Mouse (Mus musculus): ENCODE data around the gene Tank. TPM values are rescaled to one million over a fixed set of nuclear protein-coding genes. Genes with fewer than 3 reads are reported as not detected.

Gene Tank
- total and polyA plus RNA-seq, 2 experiments = 4.2 to 12.4 TPM

DNA sequence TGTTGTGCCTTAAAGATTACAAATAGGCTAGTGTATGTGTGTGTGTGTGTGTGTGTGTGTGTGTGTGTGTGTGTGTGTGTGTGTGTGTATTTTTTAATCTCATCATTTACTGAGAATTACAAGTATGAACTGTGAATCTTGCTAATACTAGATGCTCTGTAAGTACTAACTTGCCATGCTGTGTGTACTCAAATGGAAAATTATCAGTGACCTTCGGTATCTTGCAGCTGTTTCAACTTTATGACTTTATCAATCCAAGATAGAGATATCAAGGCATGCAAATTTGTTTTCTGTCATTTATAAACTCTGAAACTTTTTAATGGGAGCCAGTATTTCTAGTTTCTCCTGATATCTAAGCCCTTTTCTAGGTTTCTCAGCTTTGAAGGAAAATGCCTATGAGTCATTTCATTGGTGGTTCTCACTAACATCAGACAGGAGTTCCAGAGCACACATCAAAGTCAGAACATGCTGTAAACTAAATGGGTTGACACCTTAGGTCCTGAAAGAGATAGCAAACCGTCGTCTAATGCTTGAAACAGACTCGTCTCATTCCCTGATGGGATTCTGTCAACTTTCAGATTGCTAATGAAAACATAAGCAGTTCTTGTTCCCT lies 6.9 kb upstream of the Tank start:
- H3K27ac ChIP-seq (replicated peaks; ENCODE audit: insufficient read depth, low read depth, low read length) = no peak overlapping the region
- H3K79me2 ChIP-seq (ENCODE audit: control insufficient read depth, insufficient read depth, low read length) = no peaks in the 10 kb centered on the region
- no peaks in the 10 kb centered on the region for H3K36me3 ChIP-seq (ENCODE audit: control insufficient read depth, insufficient read depth, low read length)
- no peaks in the 10 kb centered on the region for H3K4me1 ChIP-seq (ENCODE audit: control insufficient read depth, insufficient read depth, low read length)
- no peaks in the 10 kb centered on the region for H3K27me3 ChIP-seq (ENCODE audit: control insufficient read depth, insufficient read depth, low read length)
- H3K9ac ChIP-seq (ENCODE audit: low read depth, low read length) = no peak overlapping the region
- WGBS = 68% methylated on average over 4 of the region's 4 CpGs
- no peak for DNase-seq (ENCODE audit: extremely low read depth, low read depth, low spot score)
- no peak for TF ChIP-seq CTCF (IDR thresholded peaks at IDR 0.05; ENCODE audit: low read depth, low read length)
- no peak overlapping the region for H3K4me3 ChIP-seq (ENCODE audit: insufficient read depth, low read depth, low read length)

DNA sequence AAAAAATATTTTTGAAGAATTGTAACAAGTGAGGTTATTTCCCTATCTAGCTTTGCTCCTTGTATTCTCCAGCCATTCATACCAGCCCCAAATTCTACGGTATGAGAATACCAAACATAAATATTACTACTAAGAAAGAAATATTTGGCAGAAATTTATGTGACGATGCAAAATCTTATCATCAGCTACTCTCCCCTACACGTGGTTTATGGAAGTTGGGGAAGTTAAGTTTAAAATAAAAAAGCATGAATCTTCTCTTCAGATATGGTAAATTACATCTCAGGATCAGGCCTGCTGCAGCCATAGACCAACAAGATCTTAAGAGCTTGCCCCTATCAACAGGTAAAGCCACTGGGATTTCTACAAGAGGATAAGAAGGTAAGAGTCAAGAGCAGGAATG lies 1.9 kb upstream of the Tank start:
- Histone ChIP-seq H3K27me3 (ENCODE audit: control insufficient read depth, insufficient read depth, low read length) (no peaks in the 10 kb centered on the region), H3K27ac (replicated peaks; ENCODE audit: insufficient read depth, low read depth, low read length) (no peak overlapping the region), H3K4me3 (ENCODE audit: insufficient read depth, low read depth, low read length) (no peak overlapping the region), H3K9ac (ENCODE audit: low read depth, low read length) (no peak overlapping the region), H3K36me3 (ENCODE audit: control insufficient read depth, insufficient read depth, low read length) (no peaks in the 10 kb centered on the region), H3K79me2 (ENCODE audit: control insufficient read depth, insufficient read depth, low read length) (no peaks in the 10 kb centered on the region), H3K4me1 (ENCODE audit: control insufficient read depth, insufficient read depth, low read length) (no peaks in the 10 kb centered on the region; the same call in 1 of the 2 replicates)
- DNase-seq (ENCODE audit: extremely low read depth, low read depth, low spot score) = no peak
- TF ChIP-seq CTCF (IDR thresholded peaks at IDR 0.05; ENCODE audit: low read depth, low read length) (no peak), POLR2A (IDR thresholded peaks at IDR 0.05; ENCODE audit: extremely low read depth, insufficient read depth, low read length) (no peak)
- 82% methylated on average over 3 of the region's 3 CpGs for WGBS

DNA sequence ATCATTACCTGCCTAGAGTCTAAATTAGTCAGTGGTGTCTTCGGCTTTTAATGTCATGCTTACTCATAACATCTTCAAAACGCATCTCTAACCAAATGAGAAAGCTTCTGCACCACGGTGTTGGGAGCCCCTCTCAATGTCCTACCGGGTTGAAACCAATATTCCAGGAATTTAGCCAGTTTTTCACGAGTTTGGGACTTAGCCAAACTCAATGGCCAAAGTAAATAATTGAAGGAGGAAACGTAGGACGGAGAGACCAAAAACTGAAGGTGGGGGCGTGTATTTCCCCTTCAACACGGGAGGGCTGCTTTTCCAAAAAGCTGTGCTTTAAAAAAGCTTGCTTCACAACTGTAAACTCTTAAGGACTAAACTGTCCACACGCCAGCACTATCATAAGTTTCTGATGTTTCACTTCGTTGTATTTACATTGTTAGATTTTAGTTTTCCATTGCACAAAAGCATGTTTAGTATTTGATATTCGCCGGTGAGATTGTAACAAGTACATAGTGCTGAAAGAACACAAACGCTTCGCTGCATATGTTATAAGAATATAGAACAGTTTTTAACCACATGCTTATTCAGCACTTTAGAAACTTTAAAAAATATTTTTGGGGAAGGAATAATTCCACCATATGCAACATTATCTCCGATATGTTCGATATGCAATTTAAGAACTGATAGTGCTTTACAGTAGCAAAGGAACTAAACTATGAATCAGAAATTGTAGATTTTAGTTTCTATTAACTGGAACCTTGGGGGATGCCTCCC lies 1.3 kb upstream of the Tank start:
- DNase-seq (ENCODE audit: extremely low read depth, low read depth, low spot score) = peak; percentile 29
- WGBS = 42% methylated on average over 17 of the region's 17 CpGs
- H3K27me3 ChIP-seq (ENCODE audit: control insufficient read depth, insufficient read depth, low read length) = no peaks in the 10 kb centered on the region
- H3K4me3 ChIP-seq (ENCODE audit: insufficient read depth, low read depth, low read length) = no peak overlapping the region
- H3K4me1 ChIP-seq (ENCODE audit: control insufficient read depth, insufficient read depth, low read length) = no peaks in the 10 kb centered on the region; the same call in 1 of the 2 replicates
- TF ChIP-seq POLR2A (IDR thresholded peaks at IDR 0.05; ENCODE audit: extremely low read depth, insufficient read depth, low read length) (no peak), CTCF (IDR thresholded peaks at IDR 0.05; ENCODE audit: low read depth, low read length) (no peak)
- no peaks in the 10 kb centered on the region for H3K79me2 ChIP-seq (ENCODE audit: control insufficient read depth, insufficient read depth, low read length)
- H3K27ac ChIP-seq (replicated peaks; ENCODE audit: insufficient read depth, low read depth, low read length) = no peak overlapping the region
- H3K9ac ChIP-seq (ENCODE audit: low read depth, low read length) = no peak overlapping the region
- no peaks in the 10 kb centered on the region for H3K36me3 ChIP-seq (ENCODE audit: control insufficient read depth, insufficient read depth, low read length)

DNA sequence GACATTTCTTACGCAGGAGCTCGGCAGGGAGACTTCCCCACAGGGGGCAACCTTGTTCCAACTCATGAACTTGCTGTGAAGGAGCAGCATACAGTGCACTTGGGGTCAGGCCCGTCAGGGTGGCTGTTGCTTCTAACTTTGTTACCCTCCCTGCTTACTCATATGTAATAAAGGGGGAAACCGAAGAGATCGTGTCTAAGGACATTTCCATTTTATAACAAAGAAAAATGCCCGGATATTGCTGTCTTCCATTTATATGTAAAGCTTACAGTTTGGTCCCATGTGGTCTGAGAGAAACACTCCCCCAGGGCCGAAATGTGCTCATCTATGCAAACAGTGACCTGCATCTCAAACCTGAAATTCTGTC lies 706 bp upstream of the Tank start:
- H3K27ac ChIP-seq (replicated peaks; ENCODE audit: insufficient read depth, low read depth, low read length) = no peak overlapping the region
- H3K36me3 ChIP-seq (ENCODE audit: control insufficient read depth, insufficient read depth, low read length) = no peaks in the 10 kb centered on the region
- no peak overlapping the region for H3K9ac ChIP-seq (ENCODE audit: low read depth, low read length)
- DNase-seq (ENCODE audit: extremely low read depth, low read depth, low spot score) = no peak
- no peaks in the 10 kb centered on the region for H3K79me2 ChIP-seq (ENCODE audit: control insufficient read depth, insufficient read depth, low read length)
- no peaks in the 10 kb centered on the region; the same call in 1 of the 2 replicates for H3K4me1 ChIP-seq (ENCODE audit: control insufficient read depth, insufficient read depth, low read length)
- TF ChIP-seq CTCF (IDR thresholded peaks at IDR 0.05; ENCODE audit: low read depth, low read length) (no peak), POLR2A (IDR thresholded peaks at IDR 0.05; ENCODE audit: extremely low read depth, insufficient read depth, low read length) (no peak)
- H3K27me3 ChIP-seq (ENCODE audit: control insufficient read depth, insufficient read depth, low read length) = no peaks in the 10 kb centered on the region
- 77% methylated on average over 7 of the region's 7 CpGs for WGBS
- no peak overlapping the region for H3K4me3 ChIP-seq (ENCODE audit: insufficient read depth, low read depth, low read length)

DNA sequence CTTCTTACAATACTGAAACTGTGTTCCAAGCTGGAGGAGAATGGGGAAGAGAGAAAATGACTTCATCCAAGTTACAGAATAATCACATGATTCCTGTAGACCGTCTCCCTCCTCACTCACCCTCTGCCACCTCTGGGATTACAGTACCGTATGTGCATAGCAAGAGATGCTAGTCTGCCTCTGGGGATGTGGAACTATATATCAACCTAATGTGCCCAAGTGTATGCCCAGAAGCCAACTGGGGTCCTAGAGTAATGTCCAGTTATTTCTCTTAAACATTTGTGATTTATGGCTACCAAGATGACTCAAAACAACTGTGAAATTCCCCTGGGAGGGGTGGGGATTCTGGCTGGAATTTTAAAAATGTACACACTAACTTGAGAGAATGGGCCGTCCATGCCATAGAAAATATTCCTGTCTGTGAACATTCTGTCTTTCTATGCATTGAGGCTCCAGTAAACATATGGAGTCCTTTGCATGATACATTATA lies 1.2 kb downstream of the Tank start:
- Histone ChIP-seq H3K79me2 (ENCODE audit: control insufficient read depth, insufficient read depth, low read length) (no peaks in the 10 kb centered on the region), H3K27me3 (ENCODE audit: control insufficient read depth, insufficient read depth, low read length) (no peaks in the 10 kb centered on the region), H3K27ac (replicated peaks; ENCODE audit: insufficient read depth, low read depth, low read length) (no peak overlapping the region), H3K4me3 (ENCODE audit: insufficient read depth, low read depth, low read length) (no peak overlapping the region), H3K36me3 (ENCODE audit: control insufficient read depth, insufficient read depth, low read length) (no peaks in the 10 kb centered on the region), H3K4me1 (ENCODE audit: control insufficient read depth, insufficient read depth, low read length) (no peaks in the 10 kb centered on the region; the same call in 1 of the 2 replicates), H3K9ac (ENCODE audit: low read depth, low read length) (no peak overlapping the region)
- DNase-seq (ENCODE audit: extremely low read depth, low read depth, low spot score) = peak; percentile 19
- no peak for TF ChIP-seq POLR2A (IDR thresholded peaks at IDR 0.05; ENCODE audit: extremely low read depth, insufficient read depth, low read length)
- 90% methylated on average over 3 of the region's 3 CpGs for WGBS

DNA sequence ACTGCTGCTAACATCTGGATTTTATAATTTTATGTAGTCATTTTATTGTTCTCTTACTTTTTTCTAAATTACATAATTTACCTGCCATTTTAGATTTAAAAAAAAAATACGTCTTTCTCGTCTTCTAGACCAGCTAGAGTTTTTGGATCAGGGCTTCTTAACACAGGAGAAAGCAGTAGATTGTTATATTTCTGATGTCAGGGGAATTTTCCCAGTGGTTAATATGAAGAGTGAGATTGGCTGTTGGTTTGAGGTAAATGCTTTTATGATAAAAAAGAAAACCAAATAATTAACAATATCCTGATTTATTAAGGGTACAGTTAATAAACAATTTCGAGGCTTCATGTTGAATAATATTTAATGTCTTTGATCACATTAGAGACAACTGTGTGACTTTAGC lies 1.7 kb downstream of the Tank start:
- TF ChIP-seq CTCF (IDR thresholded peaks at IDR 0.05; ENCODE audit: low read depth, low read length) = no peak
- H3K27me3 ChIP-seq (ENCODE audit: control insufficient read depth, insufficient read depth, low read length) = no peaks in the 10 kb centered on the region
- H3K4me1 ChIP-seq (ENCODE audit: control insufficient read depth, insufficient read depth, low read length) = no peaks in the 10 kb centered on the region; the same call in 1 of the 2 replicates
- no peak for DNase-seq (ENCODE audit: extremely low read depth, low read depth, low spot score)
- no peak overlapping the region for H3K9ac ChIP-seq (ENCODE audit: low read depth, low read length)
- 84% methylated on average over 3 of the region's 3 CpGs for WGBS
- H3K79me2 ChIP-seq (ENCODE audit: control insufficient read depth, insufficient read depth, low read length) = no peaks in the 10 kb centered on the region
- H3K36me3 ChIP-seq (ENCODE audit: control insufficient read depth, insufficient read depth, low read length) = no peaks in the 10 kb centered on the region
- no peak overlapping the region for H3K4me3 ChIP-seq (ENCODE audit: insufficient read depth, low read depth, low read length)
- no peak overlapping the region for H3K27ac ChIP-seq (replicated peaks; ENCODE audit: insufficient read depth, low read depth, low read length)

All from liver, adult 2 months (tissue).